Mouse (Mus musculus): ENCODE results near the gene Gm20388. TPM values are rescaled to one million over a fixed set of nuclear protein-coding genes. Genes with fewer than 3 reads are reported as not detected.

Gm20388 gene
- polyA plus RNA-seq, 1 experiment, result 59.3 TPM

DNA sequence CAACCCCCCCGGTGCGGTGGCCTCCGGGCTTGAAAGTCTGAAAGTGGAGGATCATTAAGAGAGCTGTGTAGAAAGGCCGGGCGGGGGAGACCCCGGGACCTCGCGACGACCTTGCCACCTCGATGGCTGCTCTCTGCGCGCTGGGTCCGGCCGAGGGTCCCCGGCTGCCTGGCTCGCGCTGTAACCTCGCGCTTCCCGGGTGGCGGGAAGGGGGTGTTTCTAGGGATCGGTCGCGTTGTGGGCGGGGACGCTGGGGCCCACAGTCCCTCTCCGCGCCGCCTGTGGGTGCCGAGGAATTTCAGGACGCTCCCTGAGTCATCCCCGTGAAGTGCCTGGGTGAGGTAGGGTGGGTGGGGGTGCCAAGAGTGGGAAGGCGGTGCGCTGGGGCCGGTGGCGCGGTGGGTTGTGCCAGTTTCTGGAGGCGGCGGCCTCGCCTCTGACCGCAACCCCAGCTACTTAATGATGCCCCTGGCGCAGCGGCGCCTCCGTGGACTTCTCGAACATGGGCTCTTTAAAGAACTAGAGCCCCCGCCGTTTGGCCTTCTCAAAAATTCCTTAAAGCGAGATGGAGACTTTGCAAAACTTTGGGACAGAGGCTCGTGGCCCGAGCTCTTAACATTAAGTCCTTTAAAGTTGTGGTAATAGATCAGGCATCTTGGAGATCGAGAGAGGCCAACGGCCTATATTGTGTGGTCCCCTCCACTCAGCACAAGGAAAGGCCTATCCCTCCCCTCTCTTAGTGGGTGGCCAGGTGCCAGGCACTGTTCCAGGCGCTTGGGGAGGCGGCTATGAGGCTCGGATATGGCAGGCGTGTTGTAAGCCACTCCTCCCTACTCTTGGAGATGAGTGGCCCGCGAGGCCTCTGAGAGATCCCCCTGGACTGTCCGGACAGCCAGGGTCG is 625.9 kb downstream of the Gm20388 start:
- DNase-seq (ENCODE audit: low read depth), result peak; percentile 85

DNA sequence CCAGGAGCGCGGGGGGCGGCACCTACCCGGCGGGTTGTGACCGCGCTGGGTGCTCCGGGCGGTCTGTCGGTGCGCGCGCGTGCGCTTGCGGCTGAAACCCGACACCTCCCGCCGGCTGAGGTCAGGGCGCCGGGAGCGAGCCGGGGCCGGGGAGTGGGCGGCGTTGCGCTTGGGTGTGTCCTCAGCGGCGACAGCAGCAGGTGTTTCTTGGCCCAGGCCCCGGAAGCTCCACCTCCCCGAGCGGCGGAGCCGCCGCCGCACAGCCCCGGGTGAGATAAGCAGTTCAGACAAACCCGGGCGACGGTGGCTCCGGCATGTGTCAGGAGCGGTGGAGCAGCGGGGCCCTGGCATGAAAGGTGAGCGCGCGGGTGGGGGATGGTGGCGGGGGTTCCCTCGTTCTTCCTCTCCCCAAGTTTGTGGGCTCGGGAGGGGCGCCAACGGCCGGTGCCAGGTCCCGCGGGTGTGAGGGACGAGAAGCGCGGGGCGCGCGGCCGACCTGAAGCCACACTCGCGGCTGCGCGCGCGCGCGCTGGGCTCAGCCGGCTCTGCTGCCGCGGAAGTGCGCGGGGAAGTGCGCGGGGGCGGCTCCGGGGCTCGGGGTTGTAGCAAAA is 626.7 kb downstream of the Gm20388 start:
- TF ChIP-seq POLR2A (IDR thresholded peaks at IDR 0.05; ENCODE audit: borderline replicate concordance, extremely low read depth, insufficient read depth, insufficient read length, poor library complexity, severe bottlenecking), result no peak; the same call in 1 of the 2 replicates
- no peak for TF ChIP-seq CTCF (IDR thresholded peaks at IDR 0.05; ENCODE audit: borderline replicate concordance, extremely low read depth, insufficient read depth, insufficient read length)
- peak; percentile 90 for DNase-seq (ENCODE audit: low read depth)

More for the DNA sequence above, 625.9 kb downstream of the Gm20388 start:
- TF ChIP-seq POLR2A (IDR thresholded peaks at IDR 0.05; ENCODE audit: borderline replicate concordance, extremely low read depth, insufficient read depth, insufficient read length, poor library complexity, severe bottlenecking) (no peak), CTCF (IDR thresholded peaks at IDR 0.05; ENCODE audit: borderline replicate concordance, extremely low read depth, insufficient read depth, insufficient read length) (no peak)

DNA sequence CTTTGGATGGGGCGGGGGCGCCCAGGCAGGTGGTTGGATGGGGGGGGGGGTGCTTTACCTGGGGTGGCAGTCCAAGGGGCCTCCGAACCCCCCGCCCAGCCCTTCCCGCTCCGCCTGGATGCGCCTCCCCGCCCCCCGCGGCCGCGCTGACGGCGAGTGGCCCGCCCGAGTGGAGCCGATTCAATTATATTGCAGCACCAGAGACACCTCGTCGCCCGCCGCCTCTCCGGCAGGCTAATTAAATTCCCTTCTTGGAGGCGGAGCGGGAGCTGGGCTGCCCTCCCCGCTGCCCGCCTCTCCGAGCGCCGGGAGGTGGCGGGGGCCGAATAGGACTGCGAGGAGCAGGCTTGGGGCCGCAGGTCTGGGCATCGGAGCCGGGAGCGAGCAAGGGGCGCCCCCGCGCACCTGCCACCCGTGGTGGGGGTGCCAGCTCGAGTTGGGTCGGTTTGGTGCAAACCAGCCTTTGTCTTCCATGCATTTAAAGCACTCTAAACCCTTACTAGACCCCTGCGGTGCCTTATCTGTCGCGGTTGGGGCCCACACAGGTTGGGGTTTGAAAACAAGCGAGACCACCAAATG is 627.3 kb downstream of the Gm20388 start:
- DNase-seq (ENCODE audit: low read depth), result peak; percentile 95

DNA sequence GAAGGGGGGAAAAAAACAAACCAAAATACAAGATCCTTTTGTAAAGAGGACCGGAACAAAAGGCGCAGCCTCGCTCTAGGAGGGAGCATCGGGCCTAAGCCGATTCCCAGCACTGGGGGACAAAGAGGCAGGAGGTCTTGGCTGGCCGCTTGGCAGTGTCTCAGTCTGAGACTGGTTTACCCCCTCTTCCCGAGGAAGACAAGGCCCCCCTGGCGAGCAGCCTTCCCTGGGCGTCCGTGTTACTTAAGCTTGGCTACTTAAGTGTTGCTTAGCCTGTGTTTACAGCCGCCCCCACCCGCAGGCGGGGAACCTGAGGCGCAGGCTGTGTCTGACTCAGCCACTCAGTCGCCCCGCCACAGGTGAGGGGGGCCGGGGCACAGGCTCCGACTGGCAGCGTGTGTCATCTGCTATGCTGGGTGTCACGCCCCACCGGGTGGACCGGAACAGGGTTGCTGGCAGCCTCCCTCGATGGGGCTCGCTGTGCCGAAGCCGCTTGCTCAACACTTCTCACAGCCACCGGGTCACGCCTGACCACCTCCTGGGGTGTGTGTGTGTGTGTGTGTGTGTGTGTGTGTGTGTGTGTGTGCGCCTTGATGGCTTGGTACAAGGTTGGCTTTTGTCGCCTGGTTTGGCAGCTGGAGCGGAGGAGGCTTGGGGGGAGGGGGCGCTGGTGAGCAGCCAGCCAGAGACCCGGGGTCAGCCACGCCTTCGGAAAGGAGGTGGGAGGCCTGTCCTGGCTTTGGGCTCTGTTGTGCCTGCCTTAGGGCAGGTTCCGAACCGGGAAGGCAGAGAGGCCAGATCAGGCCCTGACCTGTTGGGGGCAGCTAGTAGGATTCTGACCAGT is 628.0 kb downstream of the Gm20388 start:
- DNase-seq (ENCODE audit: low read depth), result peak; percentile 90

More for the DNA sequence above, 627.3 kb downstream of the Gm20388 start:
- TF ChIP-seq CTCF (IDR thresholded peaks at IDR 0.05; ENCODE audit: borderline replicate concordance, extremely low read depth, insufficient read depth, insufficient read length), result no peak
- TF ChIP-seq POLR2A (IDR thresholded peaks at IDR 0.05; ENCODE audit: borderline replicate concordance, extremely low read depth, insufficient read depth, insufficient read length, poor library complexity, severe bottlenecking), result peak; percentile 30; the same call in 1 of the 2 replicates

DNA sequence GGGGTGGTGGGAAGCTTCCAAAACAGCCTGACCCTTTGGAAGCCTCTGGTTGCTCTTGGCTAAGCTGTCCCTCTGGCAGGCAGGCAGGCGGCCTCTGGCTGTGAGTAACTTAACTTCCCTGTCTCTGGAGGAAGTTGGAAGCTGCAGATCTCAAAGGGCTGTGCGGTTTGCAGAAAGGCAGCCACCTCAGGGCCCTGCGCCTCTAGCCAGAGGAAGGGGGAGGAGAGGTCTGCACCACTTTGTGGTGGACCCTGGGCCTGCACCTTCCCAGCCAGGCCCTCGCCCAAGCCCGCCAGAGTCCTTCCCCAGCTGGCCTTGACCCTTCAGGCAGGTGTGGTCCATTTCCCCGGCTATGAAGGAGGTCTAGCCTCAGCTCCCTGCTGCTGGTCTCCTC is 628.7 kb downstream of the Gm20388 start:
- TF ChIP-seq POLR2A (IDR thresholded peaks at IDR 0.05; ENCODE audit: borderline replicate concordance, extremely low read depth, insufficient read depth, insufficient read length, poor library complexity, severe bottlenecking) (no peak), CTCF (IDR thresholded peaks at IDR 0.05; ENCODE audit: borderline replicate concordance, extremely low read depth, insufficient read depth, insufficient read length) (no peak)
- no peak for DNase-seq (ENCODE audit: low read depth)

More for the DNA sequence above, 628.0 kb downstream of the Gm20388 start:
- no peak for TF ChIP-seq POLR2A (IDR thresholded peaks at IDR 0.05; ENCODE audit: borderline replicate concordance, extremely low read depth, insufficient read depth, insufficient read length, poor library complexity, severe bottlenecking)
- peak; percentile 15; the same call in 1 of the 2 replicates for TF ChIP-seq CTCF (IDR thresholded peaks at IDR 0.05; ENCODE audit: borderline replicate concordance, extremely low read depth, insufficient read depth, insufficient read length)

DNA sequence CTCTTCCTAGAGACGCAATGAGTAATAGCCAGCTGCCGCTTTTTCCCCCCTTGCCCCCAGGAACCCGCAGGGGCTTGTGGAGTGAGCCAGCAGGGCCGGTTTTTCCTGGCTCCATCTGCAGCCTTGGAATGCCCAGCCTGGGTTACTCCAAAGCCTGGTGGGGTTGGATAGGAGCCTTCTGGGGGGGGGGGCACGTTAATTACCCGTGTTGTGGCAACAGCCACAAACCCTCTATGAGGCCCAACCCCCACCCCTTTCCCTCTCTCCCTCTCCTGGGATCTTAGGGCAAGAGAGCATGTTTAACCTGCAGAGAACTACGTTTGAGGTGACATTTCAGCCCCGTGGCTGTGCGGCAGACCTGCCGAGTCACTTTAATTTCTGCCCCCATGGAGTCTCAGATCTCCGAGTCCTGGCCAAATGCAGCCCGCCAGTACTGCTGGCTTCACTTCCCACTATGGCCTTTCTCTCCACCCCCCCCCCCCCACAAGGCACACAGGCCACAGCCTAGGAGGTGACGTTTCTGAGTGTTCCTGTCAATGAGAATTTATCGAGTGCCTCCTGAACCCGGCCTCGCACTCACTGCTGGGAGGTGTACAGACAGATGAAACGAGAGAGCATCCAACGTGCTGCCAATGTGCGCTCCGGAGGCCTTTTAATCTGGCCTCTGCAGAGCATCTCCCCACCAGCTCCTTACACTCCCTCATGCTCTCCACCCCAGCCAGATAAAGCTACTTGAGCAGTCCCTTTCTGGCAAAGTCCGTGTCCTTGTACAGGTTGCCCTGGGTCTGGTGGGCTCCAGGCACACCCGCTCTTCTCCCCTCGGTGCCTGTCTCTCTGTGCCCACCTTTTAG is 629.4 kb downstream of the Gm20388 start:
- TF ChIP-seq CTCF (IDR thresholded peaks at IDR 0.05; ENCODE audit: borderline replicate concordance, extremely low read depth, insufficient read depth, insufficient read length) (no peak), POLR2A (IDR thresholded peaks at IDR 0.05; ENCODE audit: borderline replicate concordance, extremely low read depth, insufficient read depth, insufficient read length, poor library complexity, severe bottlenecking) (no peak)
- DNase-seq (ENCODE audit: low read depth), result no peak

DNA sequence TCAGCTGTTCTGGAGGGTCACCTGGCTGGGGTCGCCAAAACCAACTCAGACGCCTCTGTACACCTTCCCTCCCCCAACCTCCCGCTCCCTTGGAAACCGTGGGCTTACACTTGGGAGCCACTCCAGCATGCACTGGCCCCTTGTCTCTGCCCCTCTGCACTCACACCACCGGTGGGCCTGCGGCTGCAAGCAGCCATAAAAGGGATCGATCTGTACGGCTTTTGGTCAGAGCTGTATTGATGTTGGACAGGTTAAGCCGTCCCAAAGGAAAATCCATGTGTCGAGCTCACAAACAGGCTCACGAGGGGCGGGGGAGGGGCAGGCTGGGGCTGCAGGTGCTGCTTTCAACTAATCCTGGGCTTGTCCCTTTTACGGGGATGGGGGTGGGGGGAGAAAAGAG is 632.4 kb downstream of the Gm20388 start:
- no peak for DNase-seq (ENCODE audit: low read depth)
- TF ChIP-seq CTCF (IDR thresholded peaks at IDR 0.05; ENCODE audit: borderline replicate concordance, extremely low read depth, insufficient read depth, insufficient read length) (no peak), POLR2A (IDR thresholded peaks at IDR 0.05; ENCODE audit: borderline replicate concordance, extremely low read depth, insufficient read depth, insufficient read length, poor library complexity, severe bottlenecking) (no peak)

DNA sequence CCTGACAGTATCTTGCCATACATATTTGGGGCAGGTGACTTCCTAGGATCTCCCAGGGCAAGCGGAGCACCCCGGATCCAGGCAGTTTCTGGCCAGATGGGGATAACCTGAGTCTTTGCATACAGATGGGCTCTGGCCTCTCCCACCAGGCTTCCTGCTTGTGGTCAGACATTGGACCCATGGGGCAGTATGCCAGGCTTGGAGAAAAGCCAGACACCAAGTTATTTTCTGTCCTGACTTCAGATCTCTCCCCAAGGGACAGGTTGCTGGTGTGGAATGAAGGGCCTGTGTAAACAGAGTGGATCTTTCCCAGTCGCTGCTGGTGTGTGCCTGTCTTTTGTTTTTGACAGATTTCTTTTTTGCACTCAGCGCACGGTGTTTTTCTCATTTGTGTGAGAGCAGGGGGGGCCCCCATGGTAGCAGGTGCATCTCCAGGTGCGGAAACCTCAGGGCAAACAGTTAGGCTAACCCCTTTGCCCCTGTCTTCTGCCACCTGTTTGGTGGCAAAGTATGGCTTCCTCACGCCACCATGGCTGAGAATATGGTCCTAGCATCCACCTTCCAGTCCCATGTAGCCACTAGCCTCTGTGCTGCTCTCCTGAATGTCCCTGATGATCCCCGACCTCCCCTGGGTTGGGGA is 632.9 kb downstream of the Gm20388 start:
- TF ChIP-seq POLR2A (IDR thresholded peaks at IDR 0.05; ENCODE audit: borderline replicate concordance, extremely low read depth, insufficient read depth, insufficient read length, poor library complexity, severe bottlenecking) (no peak), CTCF (IDR thresholded peaks at IDR 0.05; ENCODE audit: borderline replicate concordance, extremely low read depth, insufficient read depth, insufficient read length) (no peak)
- DNase-seq (ENCODE audit: low read depth), result no peak

DNA sequence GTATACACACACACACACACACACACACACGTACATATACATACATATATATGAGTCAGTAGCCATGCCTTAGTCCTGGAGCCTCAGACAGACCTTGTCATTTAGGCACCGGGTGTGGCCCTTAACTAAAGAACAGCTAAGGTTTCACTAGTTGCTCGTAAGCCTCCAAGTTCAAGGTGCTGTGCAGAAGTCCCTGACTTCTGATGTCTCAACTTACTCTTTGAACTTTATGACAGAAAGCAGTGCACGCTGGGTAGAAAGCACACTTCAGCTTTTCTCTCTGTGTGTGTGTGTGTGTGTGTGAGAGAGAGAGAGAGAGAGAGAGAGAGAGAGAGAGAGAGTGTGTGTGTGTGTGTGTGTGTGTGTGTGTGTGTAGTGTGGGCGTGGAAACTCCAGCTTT is 633.5 kb downstream of the Gm20388 start:
- no peak for TF ChIP-seq POLR2A (IDR thresholded peaks at IDR 0.05; ENCODE audit: borderline replicate concordance, extremely low read depth, insufficient read depth, insufficient read length, poor library complexity, severe bottlenecking)
- TF ChIP-seq CTCF (IDR thresholded peaks at IDR 0.05; ENCODE audit: borderline replicate concordance, extremely low read depth, insufficient read depth, insufficient read length), result no peak
- DNase-seq (ENCODE audit: low read depth), result no peak

Data from brain, embryonic 14.5 days (tissue).